Mouse (Mus musculus): Measurements from ENCODE around the gene Slc7a9.

GRCm38 (mm10) chr7:35485126-35485525 is 36.5 kb downstream of the Slc7a9 start:
- no peak for TF ChIP-seq CTCF (IDR thresholded peaks at IDR 0.05; ENCODE audit: extremely low read depth, insufficient read length, insufficient replicate concordance, low read depth, low read length)
- no peak for TF ChIP-seq POLR2A (IDR thresholded peaks at IDR 0.05; ENCODE audit: low read depth, low read length)

Measured in small intestine, adult 2 months (tissue).